Mouse (Mus musculus) layer of hippocampus, postnatal 25 days (tissue): ENCODE data around the gene Rpp21. TPM values are rescaled to one million over a fixed set of nuclear protein-coding genes. Genes with fewer than 3 reads are reported as not detected.

ENCODE experiments used
- DNase-seq, 2 experiments: peaks; one replicate each; pipeline ENCODE4 v3.0.0; 2022; ENCODE audit warnings: mixed read lengths in 2 of 2, low spot score in 1 of 2; ENCODE audit errors: extremely low spot score in 1 of 2
- total RNA-seq, 2 experiments: library from RNA; stranded (reverse); gene quantifications; 2 replicates each; pipeline ENCODE4 v1.2.3; 2021

The Rpp21 gene
- 10 to 100 TPM; 41.6 to 50.0 TPM for total RNA-seq

DNA sequence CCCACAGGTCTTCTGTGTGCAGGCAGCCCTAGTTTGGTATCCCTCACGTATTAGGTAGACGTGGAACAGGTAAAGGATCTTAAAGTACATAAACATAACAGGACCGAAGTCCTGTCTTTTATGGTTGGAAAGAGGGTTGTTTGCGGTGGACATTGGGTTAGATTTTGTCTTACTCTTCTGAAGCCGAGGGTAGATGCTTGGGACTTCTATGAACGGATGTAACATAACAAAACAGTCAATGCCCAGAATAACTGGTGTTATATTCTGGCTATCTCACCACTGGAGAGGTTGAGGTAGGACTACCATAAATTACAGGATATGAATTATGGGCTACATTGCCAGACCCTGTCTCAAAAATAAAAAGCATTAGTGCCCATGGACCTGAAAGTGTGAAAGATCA lies at the start of gene Rpp21:
TSS of gene Rpp21 (minus strand) at position 101 of the 400 bp plus-strand sequence.
- DNase-seq, result no peak

DNA sequence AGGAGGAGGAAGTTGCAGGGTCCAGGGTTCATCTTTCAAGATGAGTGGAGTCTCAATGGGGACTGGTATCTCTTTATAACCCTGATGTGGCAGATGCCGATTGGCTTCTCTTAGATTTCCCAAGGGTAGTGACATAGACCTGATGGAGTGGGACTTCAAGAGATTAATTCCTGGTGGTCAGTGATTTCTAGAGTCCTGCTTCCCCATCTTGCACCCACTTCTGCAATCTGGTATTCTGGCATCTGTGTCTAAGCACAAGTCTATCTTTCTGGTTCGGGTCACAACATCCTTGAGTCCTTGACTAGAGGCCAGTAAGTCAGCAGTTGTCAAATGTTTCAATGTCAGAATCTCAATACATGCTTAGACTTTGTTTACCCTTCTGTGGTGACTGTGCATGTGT lies 28.5 kb upstream of the Rpp21 start, which contains the start of gene H2-M10.2:
TSS of gene H2-M10.2 (minus strand) at position 101 of the 400 bp plus-strand sequence.
- DNase-seq, result no peak

- no peak for DNase-seq
Observed at GRCm38 (mm10) chr17:36281521-36282245, 23.8 kb upstream of the Rpp21 start.

- no peak for DNase-seq
Observed at GRCm38 (mm10) chr17:36274776-36275175, 16.9 kb upstream of the Rpp21 start.

DNA sequence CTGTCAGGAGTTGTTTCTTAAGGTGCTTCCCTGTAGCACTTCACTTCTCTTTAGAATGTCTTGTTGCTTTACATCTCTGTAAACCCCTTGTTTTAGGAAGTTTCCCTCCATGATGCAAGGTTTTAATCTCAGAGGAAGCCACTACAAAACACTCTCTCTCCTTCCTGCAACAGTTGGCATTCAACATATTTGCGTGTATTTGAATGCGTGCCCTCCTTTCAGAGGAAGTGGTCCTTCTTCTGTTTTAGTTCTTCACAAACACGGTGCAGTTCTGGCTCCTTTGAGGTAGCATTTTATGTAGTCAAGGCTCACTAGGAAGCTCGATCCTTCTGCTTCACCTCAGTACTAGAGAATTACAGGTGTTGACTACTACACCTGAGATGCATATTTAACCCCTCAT lies 15.9 kb upstream of the Rpp21 start:
- no peak for DNase-seq

GRCm38 (mm10) chr17:36272643-36273366 lies 14.9 kb upstream of the Rpp21 start:
- no peak for DNase-seq

- DNase-seq, result peak; percentile 66 to 96
Observed at GRCm38 (mm10) chr17:36271586-36272256, 13.9 kb upstream of the Rpp21 start, which contains the start of gene Trim39. Trim39 (minus strand) TSS chr17:36272247.

- DNase-seq, result peak; percentile 75 to 97
Observed at GRCm38 (mm10) chr17:36270956-36271585, 13.2 kb upstream of the Rpp21 start.

DNA sequence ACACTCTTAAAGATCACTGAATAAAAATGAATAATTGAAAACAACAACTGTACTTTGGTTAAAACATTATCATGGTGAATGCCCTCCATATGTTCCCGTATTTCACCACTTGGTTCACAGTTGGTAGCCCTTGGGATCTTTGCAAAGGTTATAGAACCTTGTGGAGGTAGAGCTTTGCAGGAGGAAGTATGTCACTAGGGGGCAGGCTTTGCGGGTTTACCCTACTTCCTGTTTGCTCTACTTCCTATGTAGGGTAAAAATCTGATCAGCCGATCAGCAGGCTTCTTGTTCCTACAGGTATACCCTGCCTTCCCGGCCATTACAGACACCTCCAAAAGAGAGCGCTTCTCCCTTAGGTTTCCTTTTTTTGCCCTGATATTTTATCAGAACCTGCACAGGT lies 8.0 kb upstream of the Rpp21 start:
- DNase-seq, result no peak

DNA sequence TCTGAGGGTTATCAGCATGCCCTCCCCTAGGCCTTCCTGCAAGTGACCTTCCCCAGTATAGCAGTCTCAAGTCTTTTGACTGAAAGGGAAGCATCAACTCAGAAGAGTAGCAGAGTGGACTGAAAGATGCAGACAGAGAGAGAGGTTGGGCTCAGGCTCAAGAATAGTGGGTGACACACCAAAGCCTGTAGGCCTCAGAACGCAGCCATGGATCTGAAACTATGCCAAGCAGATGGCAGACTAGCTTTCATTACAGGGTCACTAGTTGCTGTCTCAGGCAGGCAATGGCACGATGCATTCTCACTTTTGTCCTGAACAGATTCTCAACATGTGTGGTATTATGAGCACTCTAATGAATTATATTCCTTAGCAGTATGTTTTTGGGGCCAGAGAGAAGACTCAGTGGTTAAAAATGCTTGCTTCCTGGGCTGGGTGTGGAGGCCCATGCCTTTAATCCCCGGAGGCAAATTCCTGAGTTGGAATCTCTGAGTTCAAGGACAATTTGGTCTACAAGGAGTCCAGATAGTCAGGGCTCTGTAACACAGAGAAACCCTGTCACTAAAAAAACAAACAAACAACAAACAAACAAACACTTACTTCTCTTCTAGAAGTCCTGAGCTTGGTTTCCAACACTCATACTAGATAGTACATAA lies 6.5 kb upstream of the Rpp21 start:
- no peak for DNase-seq

- no peak for DNase-seq
Observed at GRCm38 (mm10) chr17:36261511-36262166, 3.8 kb upstream of the Rpp21 start.

DNA sequence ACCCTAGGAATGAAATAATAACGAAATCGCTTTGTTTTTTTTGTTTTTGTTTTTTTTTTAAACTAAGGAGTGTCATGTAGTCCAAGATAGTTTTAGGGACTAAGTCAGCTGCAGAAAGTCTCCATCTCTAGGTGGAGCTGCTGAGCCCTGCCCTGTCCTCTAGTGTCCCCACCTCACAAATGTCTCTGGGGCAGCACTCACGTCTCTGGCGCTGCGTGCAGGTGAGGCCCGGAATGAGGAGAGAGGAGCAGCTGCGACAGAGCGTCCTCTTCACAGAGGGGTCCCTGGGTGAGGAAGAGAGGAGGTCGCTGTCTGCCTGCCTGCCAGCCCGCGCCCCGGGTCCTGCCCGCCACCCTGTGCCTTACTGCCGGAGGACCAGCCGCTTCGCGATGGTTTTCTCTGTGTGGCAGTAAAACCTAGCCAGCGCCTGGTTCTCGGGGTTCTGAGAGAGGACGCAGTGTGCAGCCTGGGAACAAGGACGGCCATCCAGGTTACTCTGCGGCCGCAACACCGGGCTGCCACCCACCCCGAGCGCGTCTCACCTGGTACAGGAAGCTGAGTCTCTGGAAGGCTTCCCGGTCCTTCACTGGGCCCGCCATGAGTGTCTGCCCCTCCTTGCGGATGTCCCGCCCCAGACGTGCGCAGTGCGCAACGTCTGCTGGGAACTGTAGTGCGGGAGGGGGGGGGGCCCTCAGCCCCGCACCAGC lies 475 bp downstream of the Rpp21 start:
- peak; percentile 74 to 75 for DNase-seq

DNA sequence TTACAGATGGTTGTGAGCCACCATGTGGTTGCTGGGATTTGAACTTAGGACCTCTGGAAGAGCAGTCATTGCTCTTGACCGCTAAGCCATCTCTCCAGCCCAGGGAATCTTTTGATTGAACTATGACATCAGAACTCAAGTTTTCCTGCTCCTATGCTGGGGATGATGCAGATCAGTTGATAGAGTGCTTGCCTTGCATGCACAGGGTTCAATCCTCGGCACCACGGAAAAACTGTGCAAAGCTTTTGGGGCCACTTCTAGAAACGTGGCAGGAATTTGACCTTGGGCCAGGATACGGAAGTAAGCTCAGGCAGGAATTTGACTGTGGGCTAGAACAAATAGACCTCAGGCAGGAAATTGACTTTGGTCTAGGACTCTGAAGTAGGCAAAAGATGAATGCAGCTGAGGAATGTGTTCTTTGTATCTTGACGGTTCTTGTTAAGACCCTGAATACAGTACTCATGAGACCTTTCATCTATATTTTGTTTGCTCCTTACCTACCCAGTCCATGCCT lies 4.7 kb downstream of the Rpp21 start:
- no peak for DNase-seq

- no peak for DNase-seq
Observed at GRCm38 (mm10) chr17:36252250-36252876, 5.5 kb downstream of the Rpp21 start.

DNA sequence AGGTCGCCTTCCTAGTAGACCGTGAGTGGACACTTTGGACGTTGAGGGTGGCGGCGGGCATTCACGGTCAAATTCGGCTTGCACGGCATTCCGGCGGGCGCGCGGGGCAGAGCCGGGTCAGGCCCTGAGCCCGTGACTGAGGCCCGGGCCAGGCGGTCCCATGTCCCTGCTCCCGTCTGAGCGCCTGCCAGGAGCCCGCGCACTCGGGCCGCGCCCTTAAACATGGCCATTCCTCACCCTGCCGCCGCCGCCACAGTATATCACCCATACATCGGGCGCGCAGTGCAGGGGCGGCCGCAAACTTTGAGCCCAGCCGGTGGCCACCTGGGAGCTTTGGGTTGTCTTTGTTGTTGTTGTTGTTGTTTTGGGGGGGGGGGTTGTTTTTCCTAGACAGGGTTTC lies 9.0 kb downstream of the Rpp21 start:
- no peak for DNase-seq

GRCm38 (mm10) chr17:36245741-36246140 lies 12.1 kb downstream of the Rpp21 start:
- DNase-seq, result no peak

GRCm38 (mm10) chr17:36244031-36244430 lies 13.8 kb downstream of the Rpp21 start:
- DNase-seq, result no peak

DNA sequence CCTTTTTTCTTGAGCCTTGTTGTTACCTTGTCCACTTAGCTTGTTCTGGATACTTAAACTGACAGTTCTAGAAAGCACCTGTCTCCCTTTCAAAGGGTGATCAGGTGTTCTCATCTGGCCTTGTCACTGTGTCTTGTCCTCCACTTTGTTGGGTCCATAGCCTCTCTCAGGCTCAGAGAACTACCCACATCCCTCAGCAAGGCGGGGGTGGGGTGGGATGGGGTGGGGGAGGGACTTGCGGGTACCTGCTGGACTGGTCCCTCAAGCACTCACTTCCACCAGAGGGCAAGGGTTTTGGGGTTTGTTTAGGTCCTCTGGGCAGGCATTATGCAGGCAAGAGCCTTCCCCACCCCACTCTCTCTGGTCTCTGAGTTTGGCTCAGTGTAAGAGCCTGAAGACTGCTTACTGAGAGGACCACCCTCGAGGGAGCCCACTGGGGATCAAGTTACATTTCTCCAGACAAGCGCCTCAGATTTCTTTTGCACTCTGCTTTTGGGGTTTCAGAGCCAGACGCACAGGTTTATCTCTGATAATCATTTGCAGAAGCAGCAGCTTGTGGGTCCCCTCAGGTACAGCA lies 17.1 kb downstream of the Rpp21 start:
- no peak for DNase-seq
